Mouse (Mus musculus): Measurements from ENCODE around the gene Itgb2.

Gene Itgb2

DNA sequence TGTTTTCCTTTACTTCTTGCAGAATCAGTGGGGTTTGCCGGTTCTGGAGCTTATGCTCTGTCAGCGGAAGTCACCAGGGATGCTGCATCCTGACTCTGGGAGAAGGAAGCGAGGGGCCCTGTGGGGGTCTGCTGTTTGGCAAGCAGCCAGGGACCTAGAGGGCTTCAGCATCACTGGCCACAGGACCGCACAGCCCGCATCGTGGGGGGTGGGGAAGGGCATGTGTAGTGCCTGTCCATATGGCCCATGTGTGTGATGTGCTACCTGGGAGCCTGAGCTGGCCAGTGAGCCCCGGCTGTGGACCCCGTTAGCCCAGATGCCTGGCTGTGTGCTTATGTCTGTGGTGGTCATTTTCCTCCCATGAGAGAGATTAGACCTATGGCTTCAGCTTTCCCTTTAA is 59.7 kb downstream of the Itgb2 start:
- no peak for DNase-seq

GRCm38 (mm10) chr10:77590812-77591211 is 60.8 kb downstream of the Itgb2 start:
- peak; percentile 86 for DNase-seq

- DNase-seq, result no peak
Observed at GRCm38 (mm10) chr10:77591546-77591945, 61.5 kb downstream of the Itgb2 start.

GRCm38 (mm10) chr10:77596060-77596459 is 66.0 kb downstream of the Itgb2 start:
- no peak for DNase-seq

DNA sequence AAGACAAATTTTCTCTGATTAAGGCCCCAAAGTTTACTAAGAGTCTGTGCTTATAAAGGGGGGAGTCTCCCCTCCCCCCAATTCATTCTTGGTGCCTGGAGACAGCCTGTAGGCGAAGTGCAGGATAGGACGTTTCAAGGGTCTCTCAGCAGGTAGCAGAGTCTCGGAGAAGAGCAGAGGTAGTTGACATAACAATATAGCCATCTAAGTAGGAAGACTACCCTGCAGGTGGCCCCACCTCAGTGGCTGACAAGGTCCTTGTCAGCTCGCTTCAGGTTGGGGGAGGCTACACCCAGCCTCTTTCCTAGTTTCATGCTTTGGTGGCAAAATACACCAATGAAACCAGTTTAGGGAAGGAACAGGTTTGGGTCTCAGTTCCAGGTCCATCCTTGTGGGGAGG is 73.0 kb downstream of the Itgb2 start:
- no peak for DNase-seq

DNA sequence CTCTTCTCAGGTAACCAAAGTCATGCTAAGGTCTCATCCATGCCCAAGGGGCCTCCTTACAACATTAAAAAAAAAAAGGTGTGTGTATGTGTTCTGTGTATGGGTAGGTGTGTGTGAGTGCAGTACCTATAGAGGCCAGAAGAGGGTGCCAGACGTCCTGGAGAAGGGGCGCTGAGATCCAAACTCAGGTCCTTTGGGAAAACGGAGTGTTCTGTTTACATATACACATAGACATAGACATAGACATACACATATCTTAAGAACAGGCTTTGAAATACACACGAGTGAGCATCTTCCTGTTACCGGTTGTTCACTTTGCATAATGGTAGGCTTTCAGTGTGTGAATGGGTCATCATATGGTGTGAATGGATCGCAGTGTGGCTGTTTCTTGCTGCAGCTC is 74.1 kb downstream of the Itgb2 start:
- DNase-seq, result peak; percentile 55

DNA sequence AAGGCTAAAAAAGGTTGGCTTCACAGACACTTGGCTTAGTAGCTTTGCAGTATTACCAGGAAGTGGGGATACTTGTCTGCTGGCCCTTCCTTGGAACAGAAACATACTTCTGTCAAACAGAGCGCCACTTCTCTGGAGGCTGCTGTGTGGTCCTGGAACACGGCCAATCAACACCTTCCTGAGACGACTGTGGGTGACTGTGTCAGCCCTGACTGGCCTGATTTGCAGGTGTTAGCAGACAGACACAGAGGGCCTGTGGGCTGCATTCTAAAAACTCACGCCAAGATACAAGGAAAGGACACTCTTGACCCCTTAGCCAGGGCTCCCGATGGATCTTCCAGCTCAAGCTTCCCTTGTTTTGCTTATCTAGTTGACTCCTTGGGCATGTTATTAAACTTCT is 74.9 kb downstream of the Itgb2 start:
- no peak for DNase-seq

DNA sequence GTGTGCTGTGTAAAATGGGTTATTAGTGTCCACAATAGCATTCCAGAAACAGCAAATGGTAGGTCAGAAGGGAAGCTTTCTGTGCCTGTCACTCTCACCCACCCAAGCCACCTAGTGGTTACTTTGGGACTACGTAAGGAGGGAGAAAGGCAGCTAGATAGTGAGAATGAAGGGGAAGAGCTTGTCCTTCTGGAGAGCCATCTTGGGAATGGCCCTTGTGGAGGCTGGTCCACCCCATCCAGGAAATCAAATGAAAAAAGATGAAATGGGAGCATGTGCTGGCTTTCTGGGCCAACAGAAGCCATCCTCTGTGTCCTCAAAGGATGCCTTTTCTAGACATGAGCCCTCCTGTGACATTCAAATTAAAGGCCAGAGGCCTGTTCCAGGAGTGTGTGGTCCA is 75.3 kb downstream of the Itgb2 start:
- DNase-seq, result peak; percentile 40

DNA sequence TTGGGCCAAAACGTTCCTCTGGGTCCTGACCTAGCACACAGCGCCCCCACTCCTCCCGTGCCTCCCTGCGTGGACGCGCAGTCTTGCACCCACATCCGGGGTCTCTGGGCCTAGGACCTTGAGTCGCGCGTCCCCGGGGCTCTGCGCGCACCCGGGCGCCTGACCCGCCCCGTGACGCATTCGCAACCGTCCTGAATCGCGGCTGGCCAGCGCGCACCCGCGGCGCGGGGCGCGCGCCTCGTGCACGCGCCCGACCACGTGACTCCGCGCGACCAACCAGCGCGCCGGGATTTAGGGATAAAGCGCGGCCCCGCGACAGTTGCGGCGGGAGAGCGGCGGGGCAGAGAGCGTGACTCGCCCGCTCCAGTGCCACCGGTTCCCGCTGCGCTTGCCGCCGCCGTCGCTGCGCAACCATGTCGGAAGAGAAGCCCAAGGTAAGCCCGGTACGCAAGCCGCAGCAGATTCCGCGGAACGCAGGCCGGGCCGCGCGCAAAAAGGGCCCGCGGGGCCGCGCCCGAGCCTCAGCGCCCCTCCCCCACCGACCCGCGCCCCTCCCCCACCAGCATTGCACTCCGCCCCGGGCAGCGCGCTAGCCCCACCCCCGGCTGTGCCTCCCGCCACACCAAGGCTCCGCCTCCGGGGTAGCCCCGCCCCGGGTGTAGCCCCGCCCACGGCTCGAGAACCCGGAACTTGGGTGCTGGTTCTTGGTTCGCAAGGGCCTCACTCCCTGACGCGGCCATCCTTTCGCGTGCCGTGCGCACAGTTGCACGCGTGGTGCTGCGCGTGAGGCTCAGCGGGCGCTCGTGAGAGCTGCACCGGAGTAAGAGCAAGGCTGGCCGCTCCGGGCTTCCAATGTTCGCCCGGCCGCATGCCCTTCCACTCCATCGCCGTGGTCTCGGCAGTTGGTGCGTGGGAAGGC is 76.1 kb downstream of the Itgb2 start, which contains the start of the genes Sumo3 and Gm49325:
Gene Sumo3, plus strand, starts transcription at position 190 of the 919 bp plus-strand sequence.
Gene Gm49325, plus strand, starts transcription at position 290 of the 919 bp plus-strand sequence.
- DNase-seq, result peak; percentile 100

GRCm38 (mm10) chr10:77606855-77607254 is 76.8 kb downstream of the Itgb2 start:
- no peak for DNase-seq

DNA sequence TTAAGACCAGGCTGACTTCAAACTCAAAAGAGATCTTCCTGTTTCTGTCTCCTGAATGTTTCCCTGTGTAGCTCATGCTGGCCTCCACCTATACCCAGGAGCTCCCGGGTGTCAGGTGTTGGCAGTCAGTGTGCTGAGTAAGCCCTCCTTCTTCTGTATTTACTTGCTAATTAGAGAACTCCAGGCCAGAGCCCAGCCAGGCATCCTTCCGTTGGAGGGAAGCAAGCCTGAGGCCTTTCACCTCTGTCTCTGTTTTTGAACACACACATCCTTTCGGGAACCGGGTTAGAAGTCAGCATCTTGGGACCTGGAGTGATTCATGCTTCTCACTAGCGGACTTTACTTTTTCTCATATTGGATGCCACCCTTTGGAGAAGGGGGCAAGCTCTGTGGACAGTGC is 77.4 kb downstream of the Itgb2 start:
- DNase-seq, result no peak

DNA sequence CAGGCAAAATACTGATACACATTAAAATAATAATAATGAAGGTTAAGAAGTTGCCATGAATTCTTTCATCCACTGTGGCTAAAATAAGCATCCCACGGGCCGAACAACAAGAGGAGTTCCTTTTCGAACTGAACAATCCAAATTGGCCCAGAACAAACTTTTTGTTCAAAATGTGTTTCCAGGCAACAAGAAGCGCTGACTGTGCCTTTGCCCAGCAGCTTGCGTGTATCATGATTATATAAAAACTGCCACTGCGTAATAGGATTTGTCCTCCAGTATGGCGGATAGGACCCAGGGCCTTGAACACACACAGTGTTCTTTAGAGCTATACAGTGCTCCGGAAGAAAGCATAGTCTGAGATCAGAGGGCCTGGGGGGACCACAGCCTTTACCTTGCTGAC is 78.5 kb downstream of the Itgb2 start:
- no peak for DNase-seq

DNA sequence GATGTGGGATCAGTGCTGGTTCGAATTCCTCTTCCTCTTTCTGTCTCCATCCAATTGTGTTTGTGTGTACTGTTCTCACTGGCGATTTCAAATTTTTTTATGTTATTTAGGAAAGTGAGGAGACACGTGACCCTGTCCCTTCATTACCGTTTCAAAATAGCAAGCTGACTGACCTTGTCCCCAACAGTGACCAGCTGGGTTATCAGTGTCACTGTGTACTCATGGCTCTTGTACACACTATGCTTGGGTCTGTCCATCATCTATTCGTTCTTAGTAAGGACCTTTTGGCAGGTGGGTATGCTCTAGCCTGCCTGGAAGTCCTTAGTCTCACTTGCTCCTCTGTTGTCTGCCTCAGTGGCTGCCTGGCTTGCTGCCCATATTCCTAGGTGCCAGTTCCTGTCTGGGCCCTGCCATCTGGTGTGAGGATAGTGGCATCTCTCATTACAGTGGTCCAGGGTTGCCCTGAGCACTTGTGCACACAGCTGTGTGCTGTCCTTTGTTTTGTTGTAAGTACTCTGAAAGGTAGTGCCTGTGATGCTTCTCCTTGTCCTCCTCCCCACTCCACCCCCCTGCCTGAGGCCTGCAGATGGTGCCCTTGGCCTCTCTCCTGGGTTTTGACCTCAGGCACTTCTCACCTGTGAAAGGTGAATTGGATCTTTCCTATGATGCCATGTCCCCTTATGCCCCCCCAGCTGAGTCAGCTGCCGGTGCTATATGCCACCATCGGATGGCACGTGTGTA is 80.3 kb downstream of the Itgb2 start:
- no peak for DNase-seq

DNA sequence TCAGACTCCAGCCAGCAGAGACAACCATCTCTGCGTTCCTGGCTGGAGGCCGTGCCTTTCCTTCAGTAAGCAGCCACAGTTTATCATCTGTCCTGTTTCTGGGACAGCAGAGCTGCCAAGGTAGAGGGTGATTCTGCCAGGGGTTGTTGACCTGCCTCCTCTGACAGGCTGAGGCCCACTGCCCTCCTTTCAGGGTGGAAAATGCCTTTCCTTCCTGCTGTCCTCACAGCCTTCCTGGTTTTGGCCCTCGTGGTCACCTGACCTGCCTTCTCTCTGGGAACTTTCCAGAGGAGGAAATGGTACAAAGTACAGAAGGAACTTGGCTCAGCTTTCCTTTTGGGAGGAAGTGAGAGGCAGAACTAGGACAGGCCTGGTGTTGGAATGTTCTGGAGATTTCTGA is 83.4 kb downstream of the Itgb2 start:
- DNase-seq, result no peak
